Mouse (Mus musculus) heart, adult 2 months (tissue): ENCODE measurements around the gene Dnajc8.

Experiments used
- CTCF ChIP-seq: fragments of 200-600 bp; IDR thresholded peaks from 2 replicates; pipeline ENCODE4 v1.8.1; 2022; ENCODE audit warnings: antibody characterized with exemption, mild to moderate bottlenecking, moderate library complexity
- EP300 ChIP-seq: fragments of 200-500 bp; IDR thresholded peaks from 2 replicates; pipeline ENCODE4 v1.6.1; 2011; ENCODE audit warnings: low read depth, low read length, control low read depth; ENCODE audit not compliant: insufficient read depth
- POLR2A ChIP-seq: fragments of 200-500 bp; IDR thresholded peaks from 2 replicates; pipeline ENCODE4 v1.6.1; 2011; ENCODE audit warnings: mild to moderate bottlenecking, low read depth, low read length, control low read depth; ENCODE audit not compliant: insufficient read depth

DNA sequence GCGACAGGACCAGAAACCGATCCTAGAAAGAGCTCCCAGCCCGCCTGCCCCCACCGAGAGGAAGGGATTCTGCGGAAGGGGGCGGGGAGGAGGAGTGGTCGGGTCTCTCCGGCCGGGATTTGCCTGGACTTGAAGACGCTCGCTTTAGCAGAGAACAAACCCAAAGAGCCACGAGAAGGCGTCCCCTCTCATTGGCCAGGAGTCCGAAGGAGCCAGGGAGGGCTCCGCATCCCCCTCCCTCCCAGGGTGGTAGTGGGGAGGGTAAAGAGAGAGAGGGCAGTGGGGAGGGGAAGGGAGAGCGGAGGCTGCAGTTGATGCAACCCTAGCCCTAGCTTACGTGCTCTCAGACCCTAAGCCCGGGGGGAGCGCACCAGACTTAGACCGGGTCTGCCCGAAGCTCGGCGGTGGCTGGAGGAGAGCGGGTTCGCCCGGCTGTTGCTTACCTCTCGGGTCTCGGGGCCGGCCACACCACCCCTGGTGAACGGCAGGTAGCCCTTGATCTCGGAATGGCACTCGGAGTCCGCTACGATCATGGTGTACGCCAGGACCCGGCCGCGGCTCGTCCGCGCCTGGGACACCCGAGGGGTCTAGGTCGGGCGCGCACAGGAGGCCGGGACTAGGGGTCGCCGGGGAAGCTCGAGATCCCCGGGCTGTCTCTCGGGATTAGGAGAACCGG lies 25.6 kb upstream of the Dnajc8 start:
- no peak for TF ChIP-seq CTCF
- no peak for TF ChIP-seq EP300
- no peak for TF ChIP-seq POLR2A
